Mouse (Mus musculus) small intestine, adult 2 months (tissue): ENCODE results near the gene Carhsp1. TPM values are rescaled to one million over a fixed set of nuclear protein-coding genes. Genes with fewer than 3 reads are reported as not detected.

Experiments
- H3K27ac ChIP-seq: fragments of 200-500 bp; 2 replicates; pipeline ENCODE4 v1.5.1; 2012; ENCODE audit warnings: low read depth, low read length, control low read depth, inconsistent platforms; ENCODE audit not compliant: insufficient read depth
- H3K27me3 ChIP-seq: fragments of 200-500 bp; 2 replicates; pipeline ENCODE4 v1.6.1; 2012; ENCODE audit warnings: mild to moderate bottlenecking, moderate library complexity, low read length, inconsistent platforms; ENCODE audit not compliant: control insufficient read depth, insufficient read depth
- H3K36me3 ChIP-seq: fragments of 200-500 bp; 2 replicates; pipeline ENCODE4 v1.6.1; 2012; ENCODE audit warnings: mild to moderate bottlenecking, low read length, control low read depth, inconsistent platforms; ENCODE audit not compliant: control insufficient read depth, insufficient read depth
- H3K4me1 ChIP-seq: fragments of 200-500 bp; 2 replicates; pipeline ENCODE4 v1.6.1; 2012; ENCODE audit warnings: low read length, inconsistent platforms, mixed read lengths; ENCODE audit not compliant: control insufficient read depth, insufficient read depth, insufficient read length
- H3K4me3 ChIP-seq: fragments of 200-500 bp; 2 replicates; pipeline ENCODE4 v1.5.1; 2012; ENCODE audit warnings: low read depth, mild to moderate bottlenecking, control low read depth, inconsistent platforms, low read length, moderate library complexity
- CTCF ChIP-seq: fragments of 200-500 bp; IDR thresholded peaks from 2 replicates; pipeline ENCODE4 v1.5.1; 2012; ENCODE audit warnings: low read depth, mild to moderate bottlenecking, control low read depth, inconsistent platforms, low read length, moderate library complexity, mixed read lengths; ENCODE audit not compliant: insufficient replicate concordance, insufficient read length; ENCODE audit errors: extremely low read depth
- POLR2A ChIP-seq: fragments of 200-500 bp; IDR thresholded peaks from 2 replicates; pipeline ENCODE4 v1.6.1; 2012; ENCODE audit warnings: low read depth, mild to moderate bottlenecking, control low read depth, inconsistent platforms, low read length, moderate library complexity
- WGBS: fragments of 180-500 bp; shearing (Covaris S2); methylation state at CpG from one replicate; pipeline ENCODE4 v1.1.7; 2018; 5-methylcytosine and 5-hydroxymethylcytosine counted together
- polyA plus RNA-seq: library from polyadenylated mRNA; depleted of rRNA; stranded (reverse); fragments of >200 nt; gene quantifications from 2 replicates; pipeline ENCODE4 v1.2.3, GENCODE M21; 2012; rRNA removed

Carhsp1 gene
- polyA plus RNA-seq, result 31.8 and 61.6 TPM in 2 replicates

- H3K4me3 ChIP-seq, result peak within 1 kb of the TSS; percentile 81
- H3K36me3 ChIP-seq, result no peaks in the 10 kb centered on the region
- H3K4me1 ChIP-seq, result peaks cover 17% of the 10 kb centered on the region
- peak within 1 kb of the TSS; percentile 84 for H3K27ac ChIP-seq
- under 1% methylated on average over 67 of the region's 67 CpGs for WGBS
- no peaks in the 10 kb centered on the region for H3K27me3 ChIP-seq
- TF ChIP-seq CTCF (no peak), POLR2A (peak; percentile 86)
These were observed at the start of gene Carhsp1 for GRCm38 (mm10) chr16:8671551-8672349. Gene Carhsp1, minus strand, starts transcription at chr16:8672155.

DNA sequence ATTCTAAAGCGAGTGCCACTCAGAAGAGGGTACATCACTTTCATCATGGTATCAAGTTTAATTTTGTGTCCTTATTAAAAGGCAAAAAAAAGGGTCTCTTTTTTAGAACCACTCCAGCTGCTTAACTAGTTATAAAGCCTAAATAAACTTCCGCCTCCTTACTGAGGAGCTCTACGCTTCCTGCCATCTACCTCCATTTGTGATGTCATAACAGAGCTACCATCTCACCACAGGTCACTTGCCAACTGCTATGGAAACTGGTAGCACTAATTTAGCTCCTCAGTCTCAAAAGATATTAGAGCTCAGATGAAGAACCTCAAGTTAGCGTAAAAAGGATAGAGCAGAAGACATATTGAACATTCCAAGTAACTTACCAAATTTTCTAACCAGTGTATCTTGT lies 48.5 kb upstream of the Carhsp1 start:
- peaks cover 3% of the 10 kb centered on the region; the same call in 1 of the 2 replicates for H3K4me1 ChIP-seq
- no peak overlapping the region for H3K27ac ChIP-seq
- no peak for TF ChIP-seq POLR2A
- no peak for TF ChIP-seq CTCF
- peaks cover 8% of the 10 kb centered on the region for H3K36me3 ChIP-seq
- H3K4me3 ChIP-seq, result no peak overlapping the region
- 78% methylated on average over 4 of the region's 4 CpGs for WGBS
- H3K27me3 ChIP-seq, result no peaks in the 10 kb centered on the region

- Histone ChIP-seq H3K27me3 (no peaks in the 10 kb centered on the region), H3K4me3 (no peak overlapping the region), H3K4me1 (peaks cover 6% of the 10 kb centered on the region; the same call in 1 of the 2 replicates), H3K36me3 (peaks cover 27% of the 10 kb centered on the region), H3K27ac (no peak overlapping the region)
- 90% methylated on average over 10 of the region's 10 CpGs for WGBS
- TF ChIP-seq POLR2A (no peak), CTCF (no peak)
These were observed 45.8 kb upstream of the Carhsp1 start for GRCm38 (mm10) chr16:8717744-8718143.

DNA sequence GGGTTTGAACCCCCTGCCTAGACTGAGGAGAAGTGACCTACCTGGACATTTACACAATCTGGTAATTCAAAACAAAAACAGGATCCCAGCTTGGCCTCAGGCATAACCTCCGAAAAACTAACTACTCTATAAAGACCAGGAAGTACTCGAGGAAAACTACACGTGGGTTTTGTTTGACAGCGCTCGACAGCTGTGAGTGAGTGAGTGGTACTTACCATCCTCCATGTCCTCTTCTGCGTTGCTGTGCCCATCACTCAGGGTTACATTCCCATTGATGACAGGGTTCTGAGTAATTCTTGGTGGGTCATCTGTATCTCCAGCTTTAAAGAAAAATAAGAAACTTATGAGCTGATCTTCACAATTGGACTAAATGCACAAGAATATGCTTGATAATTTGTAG lies 44.3 kb upstream of the Carhsp1 start:
- Histone ChIP-seq H3K36me3 (peaks cover 33% of the 10 kb centered on the region), H3K4me1 (peaks cover 9% of the 10 kb centered on the region; the same call in 1 of the 2 replicates), H3K4me3 (no peak overlapping the region), H3K27ac (no peak overlapping the region), H3K27me3 (no peaks in the 10 kb centered on the region)
- no peak for TF ChIP-seq POLR2A
- no peak for TF ChIP-seq CTCF
- 43% methylated on average over 6 of the region's 6 CpGs for WGBS

GRCm38 (mm10) chr16:8715513-8716080 lies 43.6 kb upstream of the Carhsp1 start:
- Histone ChIP-seq H3K4me1 (peaks cover 9% of the 10 kb centered on the region; the same call in 1 of the 2 replicates), H3K27me3 (no peaks in the 10 kb centered on the region), H3K36me3 (peaks cover 37% of the 10 kb centered on the region), H3K4me3 (no peak overlapping the region), H3K27ac (no peak overlapping the region)
- TF ChIP-seq CTCF, result no peak
- TF ChIP-seq POLR2A, result no peak
- 53% methylated on average over 10 of the region's 10 CpGs for WGBS

DNA sequence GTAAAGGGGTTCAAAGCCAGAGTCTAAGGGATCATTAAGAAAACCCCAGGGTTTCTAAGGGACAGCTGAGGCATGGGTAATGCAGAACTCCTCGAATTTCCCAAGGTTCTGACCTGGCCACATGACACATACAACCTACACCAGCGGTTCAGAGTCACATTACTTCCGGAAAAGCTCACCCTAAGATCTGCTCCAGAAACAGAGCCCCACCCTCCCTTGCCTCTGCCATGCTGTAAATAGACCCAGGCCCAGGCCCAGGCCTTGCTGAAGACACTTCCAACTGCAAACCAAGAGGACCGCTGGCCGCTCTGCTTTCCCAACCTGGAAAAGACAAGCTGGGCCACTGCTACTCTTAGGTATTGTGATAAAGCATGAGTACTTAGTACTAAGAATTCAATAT lies 42.9 kb upstream of the Carhsp1 start:
- 55% methylated on average over 5 of the region's 5 CpGs for WGBS
- TF ChIP-seq CTCF (no peak), POLR2A (no peak)
- peaks cover 40% of the 10 kb centered on the region for H3K36me3 ChIP-seq

GRCm38 (mm10) chr16:8711998-8712397 lies 40.0 kb upstream of the Carhsp1 start:
- 82% methylated on average over 9 of the region's 9 CpGs for WGBS
- H3K27ac ChIP-seq, result no peak overlapping the region
- TF ChIP-seq CTCF, result no peak
- TF ChIP-seq POLR2A, result no peak
- H3K4me3 ChIP-seq, result no peak overlapping the region
- peaks cover 6% of the 10 kb centered on the region; the same call in 1 of the 2 replicates for H3K4me1 ChIP-seq
- peaks cover 64% of the 10 kb centered on the region for H3K36me3 ChIP-seq
- H3K27me3 ChIP-seq, result no peaks in the 10 kb centered on the region

More for the DNA sequence above, 42.9 kb upstream of the Carhsp1 start:
- Histone ChIP-seq H3K4me1 (peaks cover 9% of the 10 kb centered on the region; the same call in 1 of the 2 replicates), H3K27me3 (no peaks in the 10 kb centered on the region), H3K27ac (no peak overlapping the region; the same call in 1 of the 2 replicates), H3K4me3 (no peak overlapping the region)
